Mouse (Mus musculus): ENCODE results near the gene Atp8a1. TPM values are rescaled to one million over a fixed set of nuclear protein-coding genes. Genes with fewer than 3 reads are reported as not detected.

Atp8a1 gene
- polyA plus RNA-seq, 1 experiment from 2014 or later: 28.1 TPM

- no peak overlapping the region for H3K4me3 ChIP-seq (replicated peaks)
- no peaks in the 10 kb centered on the region for H3K9me3 ChIP-seq
- H3K4me2 ChIP-seq: no peak overlapping the region
- ATAC-seq (ENCODE audit: low FRiP score): no peak
- 63% methylated on average over 5 of the region's 5 CpGs for WGBS
- peaks cover 10% of the 10 kb centered on the region; the same call in 1 of the 2 replicates for H3K27me3 ChIP-seq
- no peak overlapping the region for H3K27ac ChIP-seq
- H3K9ac ChIP-seq: no peak overlapping the region
- H3K36me3 ChIP-seq (replicated peaks): peaks cover 5% of the 10 kb centered on the region
- H3K4me1 ChIP-seq: peaks cover 24% of the 10 kb centered on the region
These were observed 192.7 kb downstream of the Atp8a1 start for GRCm38 (mm10) chr5:67654572-67654971.

- Histone ChIP-seq H3K4me2 (no peak overlapping the region), H3K27me3 (peaks cover 6% of the 10 kb centered on the region; the same call in 1 of the 2 replicates), H3K4me3 (replicated peaks) (no peak overlapping the region), H3K9me3 (no peaks in the 10 kb centered on the region), H3K9ac (no peak overlapping the region), H3K4me1 (peaks cover 24% of the 10 kb centered on the region), H3K27ac (no peak overlapping the region), H3K36me3 (replicated peaks) (peaks cover 11% of the 10 kb centered on the region)
- no peak for ATAC-seq (ENCODE audit: low FRiP score)
- 97% methylated on average over 3 of the region's 3 CpGs for WGBS
These were observed 193.7 kb downstream of the Atp8a1 start for GRCm38 (mm10) chr5:67653543-67653942.

GRCm38 (mm10) chr5:67652468-67652867, 194.8 kb downstream of the Atp8a1 start:
- peaks cover 21% of the 10 kb centered on the region for H3K36me3 ChIP-seq (replicated peaks)
- 91% methylated on average over 4 of the region's 4 CpGs for WGBS
- no peak overlapping the region for H3K9ac ChIP-seq
- ATAC-seq (ENCODE audit: low FRiP score): no peak
- no peak overlapping the region for H3K4me2 ChIP-seq
- H3K4me3 ChIP-seq (replicated peaks): no peak overlapping the region
- H3K9me3 ChIP-seq: no peaks in the 10 kb centered on the region
- peaks cover 23% of the 10 kb centered on the region for H3K4me1 ChIP-seq
- H3K27ac ChIP-seq: no peak overlapping the region
- H3K27me3 ChIP-seq: peaks cover 4% of the 10 kb centered on the region; the same call in 1 of the 2 replicates

- H3K36me3 ChIP-seq (replicated peaks): peaks cover 30% of the 10 kb centered on the region
- H3K4me3 ChIP-seq (replicated peaks): no peak overlapping the region
- WGBS: 94% methylated on average over 5 of the region's 5 CpGs
- no peaks in the 10 kb centered on the region for H3K9me3 ChIP-seq
- H3K4me2 ChIP-seq: no peak overlapping the region
- H3K27ac ChIP-seq: no peak overlapping the region
- H3K9ac ChIP-seq: no peak overlapping the region
- peaks cover 4% of the 10 kb centered on the region; the same call in 1 of the 2 replicates for H3K27me3 ChIP-seq
- 0 out of 2 replicates have a peak, but pooled peaks cover 3% of the 10 kb centered on the region for H3K4me1 ChIP-seq
- no peak for ATAC-seq (ENCODE audit: low FRiP score)
These were observed 197.2 kb downstream of the Atp8a1 start for GRCm38 (mm10) chr5:67650021-67650420.

- 93% methylated on average over 4 of the region's 4 CpGs for WGBS
- Histone ChIP-seq H3K36me3 (replicated peaks) (peaks cover 30% of the 10 kb centered on the region), H3K27me3 (0 out of 2 replicates have a peak, but pooled peaks cover 4% of the 10 kb centered on the region)
These were observed 198.1 kb downstream of the Atp8a1 start for GRCm38 (mm10) chr5:67649156-67649555.

GRCm38 (mm10) chr5:67647568-67647967, 199.7 kb downstream of the Atp8a1 start:
- no peaks in the 10 kb centered on the region for H3K27me3 ChIP-seq
- H3K4me2 ChIP-seq: no peak overlapping the region
- peaks cover 33% of the 10 kb centered on the region for H3K36me3 ChIP-seq (replicated peaks)
- no peaks in the 10 kb centered on the region for H3K9me3 ChIP-seq
- 79% methylated on average over 21 of the region's 21 CpGs for WGBS
- no peak overlapping the region for H3K9ac ChIP-seq
- no peak overlapping the region for H3K4me3 ChIP-seq (replicated peaks)
- H3K4me1 ChIP-seq: no peaks in the 10 kb centered on the region
- H3K27ac ChIP-seq: no peak overlapping the region
- ATAC-seq (ENCODE audit: low FRiP score): no peak

More at GRCm38 (mm10) chr5:67649156-67649555, 198.1 kb downstream of the Atp8a1 start:
- ATAC-seq (ENCODE audit: low FRiP score): no peak
- H3K9ac ChIP-seq: no peak overlapping the region
- H3K4me2 ChIP-seq: no peak overlapping the region
- no peaks in the 10 kb centered on the region for H3K4me1 ChIP-seq
- no peak overlapping the region for H3K27ac ChIP-seq
- no peaks in the 10 kb centered on the region for H3K9me3 ChIP-seq
- H3K4me3 ChIP-seq (replicated peaks): no peak overlapping the region

GRCm38 (mm10) chr5:67646756-67647529, 200.3 kb downstream of the Atp8a1 start:
- no peak overlapping the region for H3K9ac ChIP-seq
- H3K4me2 ChIP-seq: no peak overlapping the region
- 0 out of 2 replicates have a peak, but pooled peaks cover 4% of the 10 kb centered on the region for H3K27me3 ChIP-seq
- WGBS: 90% methylated on average over 20 of the region's 20 CpGs
- peaks cover 33% of the 10 kb centered on the region for H3K36me3 ChIP-seq (replicated peaks)
- ATAC-seq (ENCODE audit: low FRiP score): no peak
- H3K9me3 ChIP-seq: no peaks in the 10 kb centered on the region
- H3K4me3 ChIP-seq (replicated peaks): no peak overlapping the region
- no peak overlapping the region for H3K27ac ChIP-seq
- no peaks in the 10 kb centered on the region for H3K4me1 ChIP-seq

GRCm38 (mm10) chr5:67643537-67644255, 203.5 kb downstream of the Atp8a1 start:
- H3K27me3 ChIP-seq: peaks cover 16% of the 10 kb centered on the region; the same call in 1 of the 2 replicates
- peaks cover 21% of the 10 kb centered on the region for H3K36me3 ChIP-seq (replicated peaks)
- no peaks in the 10 kb centered on the region for H3K4me1 ChIP-seq
- no peak overlapping the region for H3K4me2 ChIP-seq
- H3K4me3 ChIP-seq (replicated peaks): no peak overlapping the region
- no peak for ATAC-seq (ENCODE audit: low FRiP score)
- no peak overlapping the region for H3K27ac ChIP-seq
- H3K9me3 ChIP-seq: no peaks in the 10 kb centered on the region
- WGBS: 94% methylated on average over 5 of the region's 5 CpGs
- no peak overlapping the region for H3K9ac ChIP-seq

GRCm38 (mm10) chr5:67641406-67642120, 205.7 kb downstream of the Atp8a1 start:
- Histone ChIP-seq H3K36me3 (replicated peaks) (peaks cover 9% of the 10 kb centered on the region; the same call in 1 of the 2 replicates), H3K9ac (no peak overlapping the region), H3K4me3 (replicated peaks) (no peak overlapping the region), H3K4me2 (no peak overlapping the region), H3K9me3 (no peaks in the 10 kb centered on the region), H3K27ac (no peak overlapping the region), H3K27me3 (peaks cover 19% of the 10 kb centered on the region), H3K4me1 (no peaks in the 10 kb centered on the region)
- WGBS: 84% methylated on average over 8 of the region's 8 CpGs
- ATAC-seq (ENCODE audit: low FRiP score): no peak

GRCm38 (mm10) chr5:67640596-67641312, 206.5 kb downstream of the Atp8a1 start:
- Histone ChIP-seq H3K4me2 (no peak overlapping the region), H3K4me3 (replicated peaks) (no peak overlapping the region), H3K27me3 (peaks cover 21% of the 10 kb centered on the region), H3K27ac (no peak overlapping the region), H3K9me3 (no peaks in the 10 kb centered on the region), H3K4me1 (no peaks in the 10 kb centered on the region), H3K9ac (no peak overlapping the region), H3K36me3 (replicated peaks) (0 out of 2 replicates have a peak, but pooled peaks cover 3% of the 10 kb centered on the region)
- no peak for ATAC-seq (ENCODE audit: low FRiP score)
- WGBS: 85% methylated on average over 8 of the region's 8 CpGs

- Histone ChIP-seq H3K36me3 (replicated peaks) (no peaks in the 10 kb centered on the region), H3K9me3 (no peaks in the 10 kb centered on the region), H3K9ac (no peak overlapping the region), H3K27me3 (peaks cover 12% of the 10 kb centered on the region), H3K27ac (peak overlapping the region; percentile 21; the same call in 1 of the 2 replicates), H3K4me1 (peaks cover 25% of the 10 kb centered on the region), H3K4me2 (peak overlapping the region; percentile 46; the same call in 1 of the 2 replicates), H3K4me3 (replicated peaks) (no peak overlapping the region)
- ATAC-seq (ENCODE audit: low FRiP score): peak; percentile 56; the same call in 1 of the 2 replicates
- WGBS: 8% methylated on average over 3 of the region's 3 CpGs
These were observed 212.9 kb downstream of the Atp8a1 start for GRCm38 (mm10) chr5:67634339-67634738.
